Mouse (Mus musculus) Patski (cell line): ENCODE data around the gene Rorc. TPM values are rescaled to one million over a fixed set of nuclear protein-coding genes. Genes with fewer than 3 reads are reported as not detected.
A peak's percentile ranks its signal among the peaks of the same experiment; 100 is the strongest.

Source experiments
- ATAC-seq: fragments of 100-300 bp; one replicate; pipeline ENCODE4 v1.8.0; 2021
- CTCF ChIA-PET: fragments of 350-600 bp; sonication (Branson Sonifier 250); formaldehyde crosslinking; loops from one replicate; lab custom pipeline; 2022; ENCODE audit warnings: inconsistent platforms; lab: Charles Lee
- POLR2A ChIA-PET: fragments of 350-600 bp; sonication (Branson Sonifier 250); formaldehyde crosslinking; loops from one replicate; lab custom pipeline; 2022; ENCODE audit warnings: antibody characterized with exemption, inconsistent platforms; lab: Charles Lee
- DNase-seq: peaks from one replicate; pipeline ENCODE4 v3.0.0-alpha.2; 2011; ENCODE audit warnings: low read depth, low spot score
- H3K27me3 ChIP-seq: fragments of 371-371 bp; one replicate; pipeline ENCODE4 v1.5.1; 2021
- CTCF ChIP-seq: fragments of 100-300 bp; IDR thresholded peaks from one replicate; pipeline ENCODE4 v1.5.1; 2021
- in situ Hi-C: fragments of 300-500 bp; cut with MboI; formaldehyde crosslinking; loops from 3 replicates; pipeline ENCODE4 v1.11.1; 2018; ENCODE audit warnings: low pct_unique_long_range_greater_than_20kb, mixed read lengths
- polyA plus RNA-seq: library from polyadenylated mRNA; unstranded; gene quantifications from one replicate; pipeline ENCODE4 v1.2.3, GENCODE M21; 2021

Gene Rorc
- polyA plus RNA-seq, 1 experiment from 2014 or later = 16.1 TPM

DNA sequence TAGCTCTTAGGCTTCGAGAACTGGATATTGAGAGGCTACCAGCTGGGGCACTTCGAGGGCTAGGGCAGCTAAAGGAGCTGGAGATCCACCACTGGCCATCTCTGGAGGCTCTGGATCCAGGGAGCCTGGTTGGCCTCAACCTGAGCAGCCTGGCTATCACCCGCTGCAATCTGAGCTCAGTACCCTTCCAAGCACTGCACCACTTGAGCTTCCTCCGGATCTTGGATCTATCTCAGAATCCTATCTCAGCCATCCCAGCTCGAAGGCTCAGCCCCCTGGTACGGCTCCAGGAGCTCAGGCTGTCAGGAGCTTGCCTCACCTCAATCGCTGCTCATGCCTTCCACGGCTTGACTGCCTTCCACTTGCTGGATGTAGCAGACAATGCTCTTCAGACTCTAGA is 29.9 kb downstream of the Rorc start:
- CTCF ChIA-PET = interaction anchor here (0.9 kb wide), 1 partner anchor 18 kb away, joined by 3 read pairs; no protein-coding TSS in a partner anchor
- POLR2A ChIA-PET = no interaction called here
- peaks cover 36% of the 10 kb centered on the region for H3K27me3 ChIP-seq
- no peak for TF ChIP-seq CTCF
- DNase-seq (no peak), ATAC-seq (no peak)
- in situ Hi-C loops = no loop called here

DNA sequence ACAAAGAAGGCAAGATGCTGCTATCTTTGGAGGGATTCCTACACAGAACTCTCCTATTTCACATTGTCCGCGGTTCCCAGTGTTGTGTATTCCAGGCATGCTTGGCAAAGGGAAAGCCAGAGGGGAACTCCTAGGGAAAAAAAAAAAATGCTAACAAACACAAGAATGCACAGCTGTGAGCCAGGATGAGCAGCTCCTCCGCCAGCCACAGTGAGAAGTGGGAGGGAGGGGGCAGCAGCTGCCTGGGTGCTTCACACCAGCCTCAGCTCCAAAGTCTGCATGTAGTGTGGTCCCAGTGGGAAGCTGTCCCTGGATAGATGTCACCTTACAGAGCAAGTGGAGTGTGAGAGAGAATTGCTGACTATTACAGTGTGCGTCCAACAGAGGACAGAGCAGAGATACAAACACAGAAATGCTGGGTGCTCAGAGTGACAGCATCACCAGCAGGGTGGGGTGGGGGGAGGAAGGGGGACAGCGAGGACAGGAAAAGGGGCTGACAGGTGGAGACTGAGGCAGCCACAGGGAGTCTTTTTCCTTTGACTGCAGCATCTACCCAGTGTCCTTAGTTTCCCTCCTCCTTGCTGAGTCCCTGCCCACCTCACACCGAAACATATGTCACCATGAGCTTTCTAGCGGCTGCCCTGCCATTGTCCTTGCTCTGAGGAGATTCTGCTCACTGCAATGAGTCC is 31.9 kb downstream of the Rorc start:
- peaks cover 25% of the 10 kb centered on the region for H3K27me3 ChIP-seq
- in situ Hi-C loops = no loop called here
- TF ChIP-seq CTCF = no peak
- POLR2A ChIA-PET = no interaction called here
- DNase-seq = no peak
- ATAC-seq = no peak
- CTCF ChIA-PET = interaction anchor here (0.8 to 1.2 kb wide), 3 partner anchors 13 to 29 kb away, joined by 3 to 5 read pairs (median 3); no protein-coding TSS in a partner anchor

DNA sequence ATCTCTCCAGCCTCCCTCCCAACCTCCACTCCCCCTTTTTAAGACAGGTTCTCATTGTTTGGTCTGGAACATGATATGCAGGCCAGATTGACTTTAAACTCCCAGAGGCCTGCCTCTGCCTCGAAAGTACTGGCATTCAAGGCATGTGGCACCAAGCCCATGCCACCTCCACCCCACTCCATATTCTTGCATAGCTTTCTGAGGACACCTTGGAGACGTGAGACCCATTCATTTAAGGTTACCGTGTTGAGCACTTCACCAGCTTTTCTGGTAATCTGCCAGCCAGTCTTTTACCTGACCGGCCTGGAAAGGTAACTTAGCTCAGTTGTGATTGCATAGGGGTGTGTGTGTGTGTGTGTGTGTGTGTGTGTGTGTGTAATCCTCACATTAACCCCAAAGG is 33.0 kb downstream of the Rorc start:
- DNase-seq (no peak), ATAC-seq (no peak)
- TF ChIP-seq CTCF = no peak
- in situ Hi-C loops = no loop called here
- ChIA-PET CTCF (interaction anchor here (0.9 to 1.8 kb wide), 2 partner anchors 18 to 29 kb away, joined by 4 to 5 read pairs; no protein-coding TSS in a partner anchor), POLR2A (no interaction called here)
- peaks cover 16% of the 10 kb centered on the region for H3K27me3 ChIP-seq

DNA sequence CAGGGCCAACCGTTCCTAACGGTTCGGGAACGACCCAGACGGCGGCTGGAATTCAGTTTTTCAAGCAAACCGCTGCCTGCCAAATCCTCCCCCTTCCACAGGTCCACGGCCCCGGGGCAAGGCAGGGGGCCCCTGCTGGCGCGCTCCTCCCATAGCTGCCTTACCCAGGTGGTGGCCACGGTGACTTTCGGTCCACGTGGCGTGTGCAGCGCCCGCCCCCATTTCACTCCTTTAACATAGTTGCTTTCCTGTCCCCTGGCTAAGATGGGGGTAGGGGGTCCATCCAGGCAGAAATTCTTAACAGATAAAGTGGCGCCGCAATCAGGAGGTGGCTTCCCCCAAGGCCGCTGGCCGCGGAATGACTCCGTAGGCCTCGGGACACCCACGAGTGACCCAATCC is 39.9 kb downstream of the Rorc start:
- peaks cover 1% of the 10 kb centered on the region for H3K27me3 ChIP-seq
- DNase-seq (no peak), ATAC-seq (no peak)
- TF ChIP-seq CTCF = no peak
- in situ Hi-C loops = no loop called here
- CTCF ChIA-PET = interaction anchor here (1.2 to 1.6 kb wide), 2 partner anchors 15 to 21 kb away, joined by 3 to 4 read pairs; partner anchors contain the start of gene Lingo4
- POLR2A ChIA-PET = no interaction called here

DNA sequence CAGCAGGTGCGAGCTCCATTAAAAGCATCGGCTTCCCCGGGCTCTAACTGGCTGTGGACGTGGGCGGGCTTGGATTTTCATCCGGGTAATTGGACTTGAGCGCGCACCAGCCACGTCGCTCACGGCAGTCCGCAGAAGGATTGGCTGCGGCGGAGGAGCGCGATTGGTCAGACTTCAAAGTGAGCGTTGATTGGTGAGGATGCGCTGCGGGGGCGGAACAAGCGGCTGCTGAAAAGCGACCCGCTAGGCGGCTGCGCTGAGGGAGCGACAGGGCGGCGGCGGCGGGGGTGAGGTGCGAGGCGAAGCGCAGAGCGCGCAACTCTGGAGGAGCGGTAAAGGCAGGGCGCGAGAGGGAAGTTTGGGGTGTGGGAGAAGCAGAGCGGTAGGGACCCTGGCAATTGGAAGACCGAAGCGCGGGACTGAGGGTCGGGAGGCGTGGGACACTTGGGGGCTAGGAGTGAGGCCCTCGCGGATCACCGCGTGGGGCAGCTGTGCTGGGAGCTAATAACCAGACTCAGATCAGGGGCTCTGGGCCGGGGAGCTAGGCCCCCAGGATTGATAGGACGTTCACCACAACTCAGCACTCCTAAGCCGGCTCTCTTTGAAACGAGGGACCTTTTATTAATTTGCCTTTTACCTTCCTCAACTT is 40.6 kb downstream of the Rorc start, which contains the start of gene Tdrkh:
Gene Tdrkh (plus strand): TSS at position 243 of the 649 bp plus-strand sequence.
- TF ChIP-seq CTCF = no peak
- ChIA-PET CTCF (interaction anchor here (1.2 to 1.6 kb wide), 2 partner anchors 15 to 21 kb away, joined by 3 to 4 read pairs; partner anchors contain the start of gene Lingo4), POLR2A (no interaction called here)
- no peaks in the 10 kb centered on the region for H3K27me3 ChIP-seq
- ATAC-seq (peak; percentile 100), DNase-seq (peak; percentile 95)
- in situ Hi-C loops = no loop called here

DNA sequence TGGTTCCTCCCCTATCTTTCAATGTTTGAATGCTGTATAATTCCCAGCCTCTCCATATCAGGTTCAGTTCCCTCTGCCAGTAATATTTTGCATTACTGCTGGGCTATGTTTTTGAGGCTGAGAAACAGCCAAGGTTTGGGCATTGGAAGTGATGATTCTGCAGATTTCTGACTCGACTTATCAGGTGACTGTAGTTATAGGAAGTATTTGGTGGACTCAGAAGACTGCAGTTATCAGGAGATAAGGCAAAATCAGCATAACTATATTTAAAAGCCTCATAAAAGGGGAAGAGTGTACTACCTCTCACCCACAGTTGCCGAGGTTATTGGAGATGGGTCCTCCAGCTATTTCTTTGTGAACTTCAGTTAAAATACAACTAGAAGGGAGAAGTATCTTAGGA is 58.4 kb downstream of the Rorc start:
- in situ Hi-C loops = no loop called here
- ChIA-PET POLR2A (no interaction called here), CTCF (interaction anchor here (0.9 kb wide), 1 partner anchor 32 kb away, joined by 3 read pairs; no protein-coding TSS in a partner anchor)
- no peak for DNase-seq
- H3K27me3 ChIP-seq = no peaks in the 10 kb centered on the region
- no peak for ATAC-seq
- TF ChIP-seq CTCF = no peak

DNA sequence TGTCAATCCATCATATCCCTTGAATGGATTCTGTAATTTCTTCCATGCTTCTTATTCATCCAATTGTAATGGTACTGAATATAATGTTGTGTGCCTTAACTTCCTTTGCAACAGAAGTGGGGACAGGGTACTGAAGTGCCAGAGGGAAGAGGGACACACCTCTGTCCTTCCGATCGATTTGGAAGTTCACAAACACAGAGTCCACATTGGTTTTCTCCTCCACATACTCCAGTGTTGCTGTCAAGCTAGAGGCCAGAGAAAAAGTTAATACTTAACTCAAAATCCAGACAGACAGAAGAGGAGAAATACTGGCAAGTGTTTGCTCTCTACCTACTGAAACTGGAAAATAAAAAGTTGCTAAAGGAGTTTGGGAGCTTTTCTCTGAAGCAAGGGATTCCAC is 61.7 kb downstream of the Rorc start:
- CTCF ChIA-PET = interaction anchor here (0.9 to 1.7 kb wide), 6 partner anchors 8 to 67 kb away, joined by 3 to 5 read pairs (median 4); no protein-coding TSS in a partner anchor
- in situ Hi-C loops = no loop called here
- DNase-seq = no peak
- no peak for TF ChIP-seq CTCF
- ATAC-seq = no peak
- POLR2A ChIA-PET = interaction anchor here (1.2 kb wide), 1 partner anchor 12 kb away, joined by 3 read pairs; no protein-coding TSS in a partner anchor
- no peaks in the 10 kb centered on the region for H3K27me3 ChIP-seq

DNA sequence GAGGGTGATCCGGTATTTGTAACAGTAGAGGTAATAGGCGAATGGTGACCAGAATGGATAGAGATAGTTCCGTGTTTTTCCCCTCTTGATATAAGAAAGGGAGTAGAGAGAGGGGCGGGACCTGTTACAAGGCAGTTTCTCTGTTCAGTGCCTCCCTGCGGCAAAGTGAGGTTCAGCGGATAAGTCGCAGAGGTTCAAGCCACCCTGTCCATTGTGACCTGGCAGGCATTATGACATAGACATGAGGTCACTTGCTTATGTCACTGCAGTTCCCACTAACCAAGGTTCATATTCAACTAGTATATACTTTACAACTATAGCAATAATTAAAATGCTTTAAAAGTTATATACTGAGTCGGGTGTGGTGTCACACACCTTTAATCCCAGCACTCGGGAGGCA is 63.8 kb downstream of the Rorc start:
- ChIA-PET CTCF (interaction anchor here (0.8 kb wide), 1 partner anchor 15 kb away, joined by 3 read pairs; no protein-coding TSS in a partner anchor), POLR2A (no interaction called here)
- DNase-seq (no peak), ATAC-seq (no peak)
- in situ Hi-C loops = no loop called here
- peaks cover 14% of the 10 kb centered on the region for H3K27me3 ChIP-seq
- no peak for TF ChIP-seq CTCF

DNA sequence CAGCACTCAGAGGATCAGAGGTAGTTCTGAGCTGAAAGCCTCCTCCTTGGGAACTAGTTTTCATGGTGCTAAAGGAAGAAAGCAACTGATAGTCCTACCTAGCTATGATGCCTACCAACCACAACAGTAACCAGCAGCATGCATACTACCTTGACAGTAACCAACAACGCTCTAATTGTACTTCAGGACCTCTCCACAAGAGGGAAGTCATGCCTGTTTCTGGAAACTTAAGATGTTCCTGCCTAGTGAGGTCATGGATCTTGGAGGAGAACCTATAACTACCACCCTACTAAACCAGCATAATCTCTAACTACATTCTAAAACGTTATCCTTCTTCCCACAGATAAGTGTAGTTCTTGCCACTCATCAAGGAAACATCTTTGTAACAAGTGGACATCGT is 68.6 kb downstream of the Rorc start:
- peak; percentile 38 for ATAC-seq
- in situ Hi-C loops = loop anchor here (5.0 kb wide), 1 partner anchor 74 kb away; no protein-coding TSS in a partner anchor
- ChIA-PET POLR2A (no interaction called here), CTCF (interaction anchor here (0.8 to 2.2 kb wide), 9 partner anchors 12 to 93 kb away, joined by 3 to 9 read pairs (median 4); no protein-coding TSS in a partner anchor)
- no peak for DNase-seq
- H3K27me3 ChIP-seq = peaks cover 16% of the 10 kb centered on the region
- TF ChIP-seq CTCF = peak; percentile 66

DNA sequence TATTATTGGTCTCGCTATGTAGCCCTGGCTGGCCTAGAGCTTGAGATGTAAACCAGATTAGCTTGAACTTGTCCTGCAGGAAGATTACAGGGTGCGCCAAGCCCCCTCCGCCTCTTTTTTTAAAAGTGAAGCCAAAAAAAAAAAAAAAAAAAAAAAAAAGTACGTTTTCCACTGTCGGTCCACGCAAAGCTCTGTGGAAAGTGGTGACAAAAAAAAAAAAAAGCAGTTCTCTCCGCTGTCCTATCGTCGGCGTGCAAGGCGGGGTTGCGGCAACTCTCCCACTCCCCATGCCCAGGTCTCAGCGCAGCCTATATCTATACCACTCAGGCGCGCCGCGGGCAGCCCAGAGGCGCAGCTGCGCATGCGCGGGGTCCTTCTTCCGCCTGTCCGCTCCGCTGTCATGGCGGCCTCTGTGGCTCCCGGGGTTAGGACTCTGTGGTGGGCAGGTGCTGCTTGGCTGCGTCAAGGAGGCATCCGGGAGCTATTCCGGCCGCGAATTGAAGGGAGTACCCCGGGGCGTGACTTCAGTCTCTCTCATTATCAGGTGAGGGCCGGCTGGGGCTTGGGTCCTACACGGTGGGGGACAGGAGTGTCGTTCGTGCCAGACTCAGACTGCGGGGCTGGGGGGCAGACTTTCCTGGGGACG is 70.5 kb downstream of the Rorc start, which contains the start of gene Mrpl9:
Gene Mrpl9 (plus strand): TSS at position 368 of the 646 bp plus-strand sequence.
- TF ChIP-seq CTCF = no peak
- ChIA-PET CTCF (interaction anchor here (0.7 to 2.4 kb wide), 3 partner anchors 14 to 118 kb away, joined by 4 to 9 read pairs (median 4); no protein-coding TSS in a partner anchor), POLR2A (interaction anchor here (0.5 to 2.0 kb wide), 12 partner anchors 15 to 216 kb away, joined by 3 to 9 read pairs (median 3); no protein-coding TSS in a partner anchor)
- ATAC-seq = peak; percentile 92
- in situ Hi-C loops = loop anchor here (5.0 kb wide), 1 partner anchor 76 kb away; no protein-coding TSS in a partner anchor
- H3K27me3 ChIP-seq = peaks cover 16% of the 10 kb centered on the region
- DNase-seq = peak; percentile 79
